Mouse (Mus musculus): ENCODE measurements around the gene Carmil2. TPM values are rescaled to one million over a fixed set of nuclear protein-coding genes. Genes with fewer than 3 reads are reported as not detected.
A peak's percentile ranks its signal among the peaks of the same experiment; 100 is the strongest.

Carmil2 gene
- polyA plus RNA-seq, 1 experiment from 2014 or later, result 0.41 TPM

DNA sequence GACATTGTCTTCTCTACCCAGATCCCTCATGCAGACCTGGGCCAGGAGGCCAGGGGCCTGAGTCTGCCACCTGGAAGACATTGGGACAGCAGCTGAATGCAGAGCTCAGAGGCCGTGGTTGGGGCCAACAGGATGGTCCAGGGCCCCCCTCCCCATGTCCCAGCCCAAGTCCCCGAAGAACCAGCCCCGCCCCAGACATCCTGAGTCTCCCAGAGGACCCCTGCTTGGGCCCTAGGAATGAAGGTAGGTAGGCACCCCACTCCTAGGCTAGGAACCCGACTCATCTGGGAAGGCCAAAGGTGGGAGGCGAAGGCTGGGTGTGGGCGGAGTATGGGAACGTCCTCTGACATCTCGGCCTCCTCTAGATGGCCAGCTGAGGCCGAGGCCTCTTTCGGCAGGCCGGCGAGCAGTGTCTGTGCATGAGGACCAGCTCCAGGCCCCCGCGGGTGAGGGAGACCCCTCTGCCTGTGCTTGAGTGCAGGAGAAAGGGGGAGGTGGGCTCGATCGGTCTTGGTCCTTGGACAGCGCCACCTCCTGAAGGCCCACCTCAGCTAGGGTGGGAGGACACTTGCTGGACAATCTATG lies 11.2 kb downstream of the Carmil2 start:
- Histone ChIP-seq H3K9me3 (ENCODE audit: control insufficient read depth, low read length) (peaks cover 4% of the 10 kb centered on the region; the same call in 1 of the 2 replicates), H3K4me1 (ENCODE audit: control insufficient read depth in 2 of 2, insufficient read depth in 2 of 2, low read length in 2 of 2) (peaks cover 15 to 19% of the 10 kb centered on the region in 2 experiments; a peak in 3 of 4 replicates), H3K27ac (replicated peaks in 1 of 2; ENCODE audit: control insufficient read depth in 1 of 2, insufficient read depth in 1 of 2, low read depth in 2 of 2, low read length in 2 of 2) (no peak overlapping the region), H3K27me3 (ENCODE audit: control insufficient read depth, insufficient read depth, low read length) (peaks cover 4% of the 10 kb centered on the region; the same call in 1 of the 2 replicates), H3K9ac (ENCODE audit: low read length) (no peak overlapping the region), H3K4me2 (ENCODE audit: low read length) (no peak overlapping the region), H3K4me3 (ENCODE audit: control insufficient read depth in 1 of 2, insufficient read depth in 1 of 2, low read depth in 1 of 2, low read length in 2 of 2) (no peak overlapping the region), H3K36me3 (ENCODE audit: control insufficient read depth, insufficient read depth, low read length) (peaks cover 30% of the 10 kb centered on the region)
- WGBS, result 89% methylated on average over 17 of the region's 17 CpGs
- ATAC-seq (ENCODE audit: insufficient number of reproducible peaks, insufficient read depth, low FRiP score, low read depth), result no peak

DNA sequence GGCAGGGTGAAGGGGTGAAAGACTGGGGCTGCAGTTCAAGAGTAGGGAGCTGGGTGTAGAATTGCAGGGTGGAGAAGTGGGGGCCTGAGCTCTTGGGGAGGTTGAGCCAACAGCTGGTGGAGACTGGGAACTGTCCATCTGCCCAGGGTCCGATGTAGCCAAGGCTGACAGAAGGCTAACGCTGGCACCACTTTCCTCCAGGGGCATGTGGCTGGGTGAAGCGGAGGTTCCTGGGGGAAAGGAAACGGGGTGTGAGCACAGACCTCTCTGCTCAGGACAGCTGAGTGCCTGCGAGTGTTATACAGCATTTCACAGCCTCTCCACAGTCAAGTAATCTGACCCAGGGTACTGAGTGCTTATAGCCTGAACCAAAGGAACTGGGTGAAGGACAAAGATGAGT lies 12.7 kb downstream of the Carmil2 start:
- 93% methylated on average over 5 of the region's 5 CpGs for WGBS
- no peak overlapping the region for H3K27ac ChIP-seq (replicated peaks in 1 of 2; ENCODE audit: control insufficient read depth in 1 of 2, insufficient read depth in 1 of 2, low read depth in 2 of 2, low read length in 2 of 2)
- no peak overlapping the region for H3K4me2 ChIP-seq (ENCODE audit: low read length)
- peaks cover 4% of the 10 kb centered on the region; the same call in 1 of the 2 replicates for H3K27me3 ChIP-seq (ENCODE audit: control insufficient read depth, insufficient read depth, low read length)
- H3K4me3 ChIP-seq (ENCODE audit: control insufficient read depth in 1 of 2, insufficient read depth in 1 of 2, low read depth in 1 of 2, low read length in 2 of 2), result no peak overlapping the region
- no peak overlapping the region for H3K9ac ChIP-seq (ENCODE audit: low read length)
- peaks cover 42% of the 10 kb centered on the region for H3K36me3 ChIP-seq (ENCODE audit: control insufficient read depth, insufficient read depth, low read length)
- H3K4me1 ChIP-seq (ENCODE audit: control insufficient read depth in 2 of 2, insufficient read depth in 2 of 2, low read length in 2 of 2), result peaks cover 15 to 19% of the 10 kb centered on the region in 2 experiments; a peak in 3 of 4 replicates
- ATAC-seq (ENCODE audit: insufficient number of reproducible peaks, insufficient read depth, low FRiP score, low read depth), result no peak
- H3K9me3 ChIP-seq (ENCODE audit: control insufficient read depth, low read length), result no peaks in the 10 kb centered on the region

DNA sequence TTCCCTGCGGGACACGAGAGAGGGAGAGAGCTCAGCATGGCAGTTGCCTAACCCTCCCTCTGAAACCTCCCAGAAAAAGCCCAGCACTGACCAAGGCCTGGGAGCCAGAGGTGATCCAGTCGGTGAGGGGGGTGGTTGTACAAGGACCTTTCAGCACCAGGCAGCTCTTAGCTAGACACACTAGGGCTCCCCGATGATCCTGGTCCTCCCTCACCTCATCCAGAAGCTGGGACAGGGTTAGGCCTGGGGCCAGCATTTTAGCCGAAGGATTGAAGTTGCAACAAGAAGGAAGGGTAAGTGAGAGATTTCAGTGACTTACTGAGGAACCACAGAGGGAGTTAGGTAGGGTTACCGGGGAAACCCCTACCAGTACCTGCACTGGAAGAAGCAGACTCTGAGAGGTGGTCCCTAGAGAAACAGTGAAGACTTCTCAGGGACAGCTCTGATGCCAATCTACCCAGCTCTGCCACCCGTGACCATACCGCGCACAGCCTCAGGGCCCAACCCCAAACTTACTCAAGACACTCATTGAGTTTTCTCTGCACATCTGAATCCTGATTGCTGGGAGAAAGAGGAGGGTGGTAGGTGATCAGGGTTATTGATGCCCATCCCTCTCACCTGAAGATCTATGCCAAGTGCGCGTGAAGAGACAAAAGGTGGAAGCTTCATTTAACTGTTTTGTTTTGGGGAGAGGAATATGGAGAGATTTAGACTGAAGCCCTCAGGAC lies 13.6 kb downstream of the Carmil2 start:
- Histone ChIP-seq H3K4me3 (ENCODE audit: control insufficient read depth in 1 of 2, insufficient read depth in 1 of 2, low read depth in 1 of 2, low read length in 2 of 2) (peak overlapping the region in 1 of 2 experiments; percentile 51; a peak in 2 of 4 replicates), H3K27me3 (ENCODE audit: control insufficient read depth, insufficient read depth, low read length) (peaks cover 4% of the 10 kb centered on the region; the same call in 1 of the 2 replicates), H3K4me2 (ENCODE audit: low read length) (peak overlapping the region; percentile 89), H3K9ac (ENCODE audit: low read length) (peak overlapping the region; percentile 73), H3K36me3 (ENCODE audit: control insufficient read depth, insufficient read depth, low read length) (peaks cover 46% of the 10 kb centered on the region), H3K27ac (replicated peaks in 1 of 2; ENCODE audit: control insufficient read depth in 1 of 2, insufficient read depth in 1 of 2, low read depth in 2 of 2, low read length in 2 of 2) (no peak overlapping the region), H3K9me3 (ENCODE audit: control insufficient read depth, low read length) (no peaks in the 10 kb centered on the region), H3K4me1 (ENCODE audit: control insufficient read depth in 2 of 2, insufficient read depth in 2 of 2, low read length in 2 of 2) (peaks cover 9 to 14% of the 10 kb centered on the region in 2 experiments; a peak in 3 of 4 replicates)
- 86% methylated on average over 11 of the region's 11 CpGs for WGBS
- ATAC-seq (ENCODE audit: insufficient number of reproducible peaks, insufficient read depth, low FRiP score, low read depth), result no peak

GRCm38 (mm10) chr8:105700566-105700965 lies 14.5 kb downstream of the Carmil2 start:
- Histone ChIP-seq H3K36me3 (ENCODE audit: control insufficient read depth, insufficient read depth, low read length) (peaks cover 46% of the 10 kb centered on the region), H3K9me3 (ENCODE audit: control insufficient read depth, low read length) (no peaks in the 10 kb centered on the region), H3K9ac (ENCODE audit: low read length) (peak overlapping the region; percentile 73), H3K27ac (replicated peaks in 1 of 2; ENCODE audit: control insufficient read depth in 1 of 2, insufficient read depth in 1 of 2, low read depth in 2 of 2, low read length in 2 of 2) (peak overlapping the region; percentile 18 to 92; a peak in 3 of 4 replicates), H3K4me3 (ENCODE audit: control insufficient read depth in 1 of 2, insufficient read depth in 1 of 2, low read depth in 1 of 2, low read length in 2 of 2) (peak overlapping the region; percentile 51 to 76), H3K4me2 (ENCODE audit: low read length) (peak overlapping the region; percentile 89), H3K4me1 (ENCODE audit: control insufficient read depth in 2 of 2, insufficient read depth in 2 of 2, low read length in 2 of 2) (peaks cover 9 to 14% of the 10 kb centered on the region in 2 experiments; a peak in 3 of 4 replicates), H3K27me3 (ENCODE audit: control insufficient read depth, insufficient read depth, low read length) (no peaks in the 10 kb centered on the region)
- 0% methylated on average over 21 of the region's 21 CpGs for WGBS
- peak; percentile 24 for ATAC-seq (ENCODE audit: insufficient number of reproducible peaks, insufficient read depth, low FRiP score, low read depth)

DNA sequence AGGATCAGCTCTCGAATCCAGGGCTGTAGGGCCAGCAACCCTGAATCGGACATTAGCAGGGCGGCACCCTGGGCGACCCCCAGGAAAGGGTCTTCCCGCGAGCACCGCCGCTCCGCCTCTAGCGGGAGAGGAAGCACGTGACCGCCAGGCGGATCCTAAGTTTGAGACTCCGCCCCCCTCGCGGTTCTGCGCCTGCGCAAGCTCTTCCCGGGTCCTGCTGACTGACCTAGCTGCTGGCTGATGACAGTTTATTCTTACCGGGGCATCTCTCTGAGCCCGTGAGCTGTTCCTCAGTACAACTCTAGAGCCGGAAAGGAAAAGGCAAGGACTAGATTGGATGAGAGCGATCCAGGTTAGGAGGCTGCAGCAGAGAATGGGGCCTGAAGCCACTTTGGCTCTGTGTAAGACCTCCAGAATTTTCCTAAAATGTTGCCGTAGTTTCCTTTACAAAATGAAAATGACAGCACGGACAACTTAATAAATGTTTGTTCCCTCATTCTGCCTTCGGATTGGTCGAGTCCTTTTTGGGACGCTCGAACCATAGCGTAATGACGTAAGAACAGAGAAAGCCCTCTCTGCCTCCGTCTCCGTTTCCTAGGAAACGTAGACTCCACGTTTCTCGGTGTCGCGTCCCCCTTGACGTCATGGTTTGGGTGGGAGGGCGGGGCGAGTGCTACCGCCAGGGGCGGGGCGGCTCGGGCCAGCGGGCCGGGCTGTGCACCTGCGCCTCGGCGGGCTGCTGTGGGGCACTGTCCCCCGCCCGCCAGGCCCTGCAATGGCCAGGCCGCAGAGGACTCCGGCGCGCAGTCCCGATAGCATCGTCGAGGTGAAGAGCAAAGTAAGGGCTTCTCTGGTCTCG lies 15.1 kb downstream of the Carmil2 start, which contains the start of the genes Acd and Pard6a:
Gene Acd (minus strand): TSS at position 137 of the 859 bp plus-strand sequence.
Gene Pard6a (plus strand): TSS at position 183 of the 859 bp plus-strand sequence.
- under 1% methylated on average over 60 of the region's 60 CpGs for WGBS
- Histone ChIP-seq H3K4me2 (ENCODE audit: low read length) (peak within 1 kb of the TSS; percentile 89), H3K4me3 (ENCODE audit: control insufficient read depth in 1 of 2, insufficient read depth in 1 of 2, low read depth in 1 of 2, low read length in 2 of 2) (peak within 1 kb of the TSS; percentile 51 to 76)

GRCm38 (mm10) chr8:105702001-105702401 lies 15.9 kb downstream of the Carmil2 start:
- Histone ChIP-seq H3K4me2 (ENCODE audit: low read length) (peak overlapping the region; percentile 89), H3K4me3 (ENCODE audit: control insufficient read depth in 1 of 2, insufficient read depth in 1 of 2, low read depth in 1 of 2, low read length in 2 of 2) (peak overlapping the region; percentile 51 to 76), H3K9me3 (ENCODE audit: control insufficient read depth, low read length) (no peaks in the 10 kb centered on the region), H3K36me3 (ENCODE audit: control insufficient read depth, insufficient read depth, low read length) (peaks cover 42% of the 10 kb centered on the region), H3K27me3 (ENCODE audit: control insufficient read depth, insufficient read depth, low read length) (no peaks in the 10 kb centered on the region), H3K9ac (ENCODE audit: low read length) (peak overlapping the region; percentile 73), H3K4me1 (ENCODE audit: control insufficient read depth in 2 of 2, insufficient read depth in 2 of 2, low read length in 2 of 2) (peaks cover 9 to 16% of the 10 kb centered on the region in 2 experiments; a peak in 3 of 4 replicates), H3K27ac (replicated peaks in 1 of 2; ENCODE audit: control insufficient read depth in 1 of 2, insufficient read depth in 1 of 2, low read depth in 2 of 2, low read length in 2 of 2) (peak overlapping the region in 1 of 2 experiments; percentile 92; a peak in 1 of 4 replicates)
- no peak for ATAC-seq (ENCODE audit: insufficient number of reproducible peaks, insufficient read depth, low FRiP score, low read depth)
- WGBS, result 37% methylated on average over 18 of the region's 18 CpGs

More for the DNA sequence above, 15.1 kb downstream of the Carmil2 start, which contains the start of the genes Acd and Pard6a:
- H3K36me3 ChIP-seq (ENCODE audit: control insufficient read depth, insufficient read depth, low read length), result peaks cover 46% of the 10 kb centered on the region
- ATAC-seq (ENCODE audit: insufficient number of reproducible peaks, insufficient read depth, low FRiP score, low read depth), result peak; percentile 75
- peak within 1 kb of the TSS; percentile 73 for H3K9ac ChIP-seq (ENCODE audit: low read length)
- peak within 1 kb of the TSS; percentile 92 for H3K27ac ChIP-seq (replicated peaks in 1 of 2; ENCODE audit: control insufficient read depth in 1 of 2, insufficient read depth in 1 of 2, low read depth in 2 of 2, low read length in 2 of 2)
- H3K4me1 ChIP-seq (ENCODE audit: control insufficient read depth in 2 of 2, insufficient read depth in 2 of 2, low read length in 2 of 2), result peaks cover 9 to 14% of the 10 kb centered on the region in 2 experiments; a peak in 3 of 4 replicates
- no peaks in the 10 kb centered on the region for H3K27me3 ChIP-seq (ENCODE audit: control insufficient read depth, insufficient read depth, low read length)
- H3K9me3 ChIP-seq (ENCODE audit: control insufficient read depth, low read length), result no peaks in the 10 kb centered on the region
